Mouse (Mus musculus) cerebellum, adult 9-11 months (tissue): Measurements from ENCODE around the gene Wnt7b.

ENCODE experiments used
- DNase-seq: peaks from one replicate; pipeline ENCODE4 v3.0.0; 2022

The Wnt7b gene

DNA sequence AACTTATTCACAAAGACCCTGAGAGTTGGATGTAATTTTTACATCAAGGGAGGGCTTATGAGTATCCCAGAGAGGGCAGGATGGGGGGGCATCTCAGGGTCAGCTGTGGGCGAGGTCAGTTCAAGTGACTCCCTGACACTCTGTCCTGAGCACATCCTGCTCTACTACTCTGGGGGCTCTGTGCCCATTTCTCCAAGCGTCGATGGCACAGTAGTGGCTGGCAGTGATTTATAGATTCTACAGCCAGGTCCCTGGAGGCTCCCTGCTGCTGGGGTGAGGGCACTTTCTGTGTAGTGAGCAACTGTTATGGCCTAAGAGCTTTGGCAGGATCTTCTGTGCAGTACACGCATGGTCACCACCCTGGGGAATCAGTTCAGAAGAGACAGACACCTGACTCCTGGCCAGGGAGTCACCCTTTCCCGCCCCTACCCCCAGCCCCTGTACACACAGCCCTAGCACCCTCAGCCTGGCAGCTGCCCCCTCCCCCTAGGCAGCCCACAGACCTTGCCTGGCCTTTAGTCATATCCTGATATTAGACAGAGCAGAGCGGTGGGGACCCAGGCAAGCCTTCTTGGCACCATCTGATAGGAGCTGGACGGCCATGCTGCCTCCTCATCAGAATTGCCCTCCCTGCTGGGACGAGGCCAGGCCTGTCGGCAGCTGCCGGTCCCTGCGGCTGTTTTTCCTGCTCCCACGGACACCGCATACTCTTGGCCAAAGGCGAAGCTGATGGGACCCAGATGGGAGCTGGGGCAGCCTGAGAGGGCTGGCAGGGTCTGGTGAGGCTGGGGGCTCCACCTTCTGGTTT is 77.0 kb downstream of the Wnt7b start:
- no peak for DNase-seq

DNA sequence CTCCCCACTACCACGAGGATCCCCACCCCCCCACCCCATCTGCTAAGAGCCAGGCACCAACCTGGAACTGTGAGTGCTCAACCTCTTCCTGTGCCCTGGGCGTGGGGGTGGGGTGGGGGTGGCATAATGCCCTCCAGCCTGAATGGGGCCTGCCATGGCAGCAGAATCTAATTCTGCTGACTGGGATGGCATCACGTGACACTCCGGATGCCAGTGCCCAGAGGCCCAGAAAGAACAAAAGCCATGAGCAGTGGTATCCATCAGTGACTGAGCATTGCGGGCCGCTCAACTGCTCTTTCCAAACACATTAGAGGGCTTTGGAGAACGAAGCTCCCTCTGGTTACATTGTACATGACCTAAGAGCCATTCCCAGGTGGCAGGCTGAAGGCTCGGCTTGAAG is 79.1 kb downstream of the Wnt7b start, which contains the start of gene 7530416G11Rik:
7530416G11Rik (minus strand) TSS at position 101 of the 400 bp plus-strand sequence.
- DNase-seq, result no peak

DNA sequence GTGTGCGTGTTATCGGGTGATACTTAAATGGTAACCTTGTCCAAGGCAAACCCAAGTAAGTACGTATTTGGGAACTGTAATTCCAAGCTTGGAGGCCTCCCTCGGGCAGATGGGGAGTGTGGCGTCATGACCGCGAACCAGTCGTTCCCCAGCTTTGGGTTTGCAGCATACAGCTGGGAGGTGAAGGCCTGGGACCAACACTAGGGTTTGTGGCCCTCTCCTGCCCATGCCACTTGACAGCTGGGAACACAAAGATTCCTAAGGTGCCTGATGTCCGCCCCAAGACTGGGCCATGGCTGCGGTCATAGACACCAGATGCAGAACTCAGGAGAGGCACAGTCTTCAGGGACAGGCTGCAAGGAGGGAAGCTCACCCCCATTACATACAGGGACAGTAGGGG is 82.0 kb downstream of the Wnt7b start:
- no peak for DNase-seq

DNA sequence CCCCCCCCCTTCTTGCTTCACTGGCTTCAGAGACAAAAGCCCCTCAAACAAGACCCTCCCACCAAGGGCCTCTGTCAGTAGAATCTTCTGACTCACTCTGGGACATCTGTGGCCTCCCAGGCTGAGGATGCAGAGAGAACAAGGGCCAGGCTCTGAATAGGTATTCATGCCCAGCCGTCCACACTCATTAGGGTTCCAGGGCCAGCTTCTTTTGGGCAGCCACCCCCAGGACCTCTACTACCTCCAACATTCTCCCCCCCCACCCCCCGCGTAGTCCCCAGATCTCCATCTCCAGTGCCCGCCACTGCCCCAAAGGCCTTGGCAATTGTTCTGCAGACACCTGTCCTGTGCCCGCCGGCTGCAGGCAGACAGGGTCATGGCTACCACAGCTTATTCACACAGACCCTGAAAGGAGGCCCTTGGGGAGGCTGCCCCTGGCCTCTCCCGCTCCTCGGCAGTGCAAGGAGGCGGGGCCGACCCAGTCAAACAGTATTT is 84.2 kb downstream of the Wnt7b start:
- DNase-seq, result no peak

DNA sequence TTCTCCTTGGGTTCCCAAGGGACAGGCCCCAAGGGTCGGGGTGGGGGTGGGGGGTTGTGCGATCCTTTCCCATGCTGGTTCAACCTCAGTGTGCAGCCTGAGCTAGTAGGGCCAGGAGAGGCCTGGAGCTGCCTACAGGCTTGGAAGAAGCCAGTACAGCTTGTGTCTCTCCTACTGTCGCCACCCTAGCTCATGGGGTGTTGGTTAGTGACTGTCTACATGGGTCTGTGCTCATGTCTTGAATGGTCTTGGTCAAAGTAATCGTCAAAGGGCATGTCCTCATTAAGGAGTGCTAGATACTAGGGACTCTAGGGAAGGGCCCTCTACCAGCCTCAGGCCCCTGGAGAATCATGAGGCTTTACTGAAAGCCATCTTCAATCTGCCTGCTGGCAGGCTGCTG is 84.7 kb downstream of the Wnt7b start:
- DNase-seq, result no peak

DNA sequence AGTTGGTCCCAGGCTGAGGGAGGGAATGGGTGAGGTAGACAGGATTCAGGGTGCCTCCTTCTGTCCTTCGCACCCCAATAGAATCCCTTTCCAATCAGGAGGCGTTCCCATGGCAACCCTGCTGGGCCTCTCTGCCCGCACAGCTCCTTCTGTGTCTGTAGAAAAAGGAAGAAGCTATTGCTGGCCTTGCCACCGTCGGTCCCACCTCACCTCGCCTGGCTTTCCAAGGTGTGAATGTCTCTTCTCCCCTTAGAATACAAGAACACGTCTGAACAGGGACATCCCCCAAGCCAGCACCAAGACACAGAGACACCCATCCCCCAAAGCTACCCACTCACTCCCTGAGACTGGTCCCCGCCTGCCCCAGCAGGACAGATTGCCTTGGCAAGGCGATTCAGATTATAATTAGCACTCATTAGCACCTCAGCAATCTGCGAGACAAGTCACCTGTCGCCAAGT is 88.1 kb downstream of the Wnt7b start:
- DNase-seq, result peak; percentile 18

DNA sequence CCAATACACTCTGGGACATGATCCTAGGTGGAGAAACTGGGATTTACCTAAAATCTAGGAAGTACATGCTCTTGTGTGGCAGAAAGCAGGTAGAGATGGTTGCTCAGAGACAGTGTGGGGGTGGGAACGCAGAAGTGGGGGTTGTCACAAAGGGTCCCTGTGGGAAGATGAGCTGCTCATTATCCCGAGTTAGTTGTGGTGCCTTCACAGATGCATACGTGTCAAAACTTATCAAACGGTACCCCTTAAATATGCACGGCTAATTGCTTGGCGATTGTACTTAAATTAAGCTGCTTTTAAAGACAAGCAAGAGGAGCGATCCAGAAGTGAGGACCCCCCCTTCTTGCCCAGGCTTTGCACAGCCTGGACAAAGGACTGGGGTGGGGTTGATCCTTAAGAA is 92.5 kb downstream of the Wnt7b start:
- DNase-seq, result no peak

DNA sequence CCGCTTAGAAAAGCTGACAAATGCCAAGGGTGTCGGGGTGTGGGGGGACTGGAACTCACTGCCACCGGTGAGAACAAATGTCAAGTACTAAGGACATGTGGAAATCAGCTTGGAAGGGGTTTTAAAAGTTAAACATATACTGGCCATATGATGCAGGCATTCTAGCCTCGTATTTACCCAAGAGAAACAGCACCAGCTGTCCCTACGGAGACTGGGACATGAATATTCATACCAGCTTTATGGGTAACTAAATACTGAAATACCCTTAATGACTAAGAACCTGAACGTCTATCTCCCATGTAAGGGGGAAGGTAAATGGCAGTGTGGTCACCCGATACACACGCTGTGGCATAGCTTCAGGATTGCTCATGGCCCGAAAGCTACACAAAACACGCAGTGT is 93.4 kb downstream of the Wnt7b start:
- no peak for DNase-seq
